Mouse (Mus musculus) adipocyte (in vitro differentiated cells): Measurements from ENCODE around the gene Ptprk.

Experiments used
- DNase-seq: peaks from one replicate; pipeline ENCODE4 v3.0.0-alpha.2; 2016; ENCODE audit warnings: low spot score

Ptprk gene

GRCm38 (mm10) chr10:28185326-28185725, 110.7 kb downstream of the Ptprk start:
- no peak for DNase-seq

- no peak for DNase-seq
Observed at GRCm38 (mm10) chr10:28186018-28186800, 111.6 kb downstream of the Ptprk start.

- no peak for DNase-seq
Observed at GRCm38 (mm10) chr10:28191440-28191839, 116.8 kb downstream of the Ptprk start.

GRCm38 (mm10) chr10:28193630-28194029, 119.0 kb downstream of the Ptprk start:
- no peak for DNase-seq

DNA sequence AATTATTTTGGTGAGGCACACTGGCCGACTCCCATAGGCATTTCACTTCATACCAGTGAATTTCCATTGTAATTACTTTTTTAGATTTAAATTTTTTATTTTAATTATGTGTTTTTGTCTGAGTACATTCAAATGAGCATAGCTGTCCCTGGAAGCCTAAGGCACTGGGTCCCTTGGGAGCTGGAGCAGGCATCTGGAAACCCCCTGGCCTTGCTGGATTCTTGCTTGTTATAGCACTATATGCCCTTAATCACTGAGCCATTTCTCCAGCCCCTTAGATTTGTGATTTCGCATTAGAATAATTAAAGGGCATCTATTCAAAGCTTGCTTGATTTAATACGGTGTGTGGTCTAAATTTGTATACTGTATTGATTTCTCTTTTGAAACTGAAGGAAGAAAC, 126.0 kb downstream of the Ptprk start:
- DNase-seq = no peak

DNA sequence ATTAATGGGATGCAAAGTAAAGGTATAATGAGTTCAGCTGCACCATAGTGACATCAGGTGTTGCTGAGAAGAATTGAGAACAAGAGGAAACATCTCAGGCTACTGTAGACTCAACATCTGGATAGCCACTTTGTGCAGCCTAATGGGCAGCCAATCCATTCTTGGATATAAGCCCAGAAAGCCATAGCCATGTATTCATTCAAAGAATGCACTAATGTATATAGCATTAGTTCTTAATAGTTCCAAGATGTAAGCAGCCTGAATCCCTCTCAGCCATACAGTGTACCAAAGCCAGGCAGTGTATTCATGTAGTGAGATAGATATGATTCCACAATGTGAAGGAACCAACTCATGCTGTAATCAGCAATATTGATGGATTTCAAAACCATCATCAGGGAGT, 134.8 kb downstream of the Ptprk start:
- no peak for DNase-seq

GRCm38 (mm10) chr10:28212083-28212482, 137.5 kb downstream of the Ptprk start:
- DNase-seq = no peak

DNA sequence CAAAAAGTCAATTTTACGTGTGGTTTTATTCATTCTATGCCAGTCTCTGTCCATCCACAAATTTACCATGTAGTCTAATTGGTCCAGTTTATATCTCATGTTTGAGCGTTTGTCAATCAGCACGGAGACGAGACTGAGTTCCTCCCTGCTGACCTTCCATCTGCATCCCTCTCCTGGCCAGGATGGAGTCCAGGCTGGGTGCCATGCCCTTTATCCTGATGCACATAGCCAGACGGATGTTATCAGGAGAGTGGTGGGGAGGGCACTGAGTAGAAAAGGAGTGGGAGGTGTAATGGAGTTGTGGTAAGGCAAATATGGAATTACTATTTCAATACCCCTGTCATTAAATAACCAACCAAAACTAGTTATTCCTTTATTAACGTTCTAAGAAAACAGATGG, 140.5 kb downstream of the Ptprk start:
- no peak for DNase-seq

DNA sequence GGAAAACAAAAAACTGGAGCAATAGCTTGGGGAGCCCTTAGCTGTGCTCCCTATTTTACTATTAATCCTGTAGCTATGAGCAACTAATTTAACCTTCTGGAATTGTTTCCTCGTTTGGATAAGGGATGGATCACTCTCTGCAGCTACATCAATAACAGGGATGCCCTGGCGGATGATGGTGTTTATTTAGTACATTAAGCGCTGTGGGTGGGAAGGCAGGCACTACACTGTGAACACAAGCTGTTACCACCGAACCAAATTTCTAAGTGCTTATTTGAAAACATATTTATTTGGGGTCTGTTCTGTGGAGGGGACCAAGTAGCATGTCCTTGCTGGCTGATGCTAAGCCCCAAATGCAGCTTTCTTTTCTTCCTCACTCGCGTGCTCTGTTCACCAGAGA, 149.0 kb downstream of the Ptprk start:
- DNase-seq = no peak

DNA sequence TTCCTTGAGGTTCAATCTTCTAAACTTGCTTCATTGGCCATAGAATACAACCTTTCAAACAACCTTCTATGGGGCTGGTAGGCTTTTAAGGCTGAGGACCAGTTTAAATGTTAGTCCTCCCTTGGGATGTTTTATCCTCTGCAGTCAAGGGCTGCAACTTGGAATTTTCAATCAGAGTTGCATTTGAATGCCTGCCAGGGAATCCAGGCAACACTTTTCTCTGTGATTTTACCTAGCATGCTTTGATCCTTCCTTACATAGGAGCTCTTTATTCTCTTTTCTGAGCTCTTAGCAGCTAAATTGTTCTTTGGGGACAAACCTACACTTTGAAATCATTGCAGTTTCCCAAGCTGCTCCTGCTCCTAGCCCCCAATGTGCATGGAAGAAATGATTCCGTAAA, 149.8 kb downstream of the Ptprk start:
- DNase-seq = no peak

GRCm38 (mm10) chr10:28225536-28226075, 151.0 kb downstream of the Ptprk start:
- DNase-seq = no peak

DNA sequence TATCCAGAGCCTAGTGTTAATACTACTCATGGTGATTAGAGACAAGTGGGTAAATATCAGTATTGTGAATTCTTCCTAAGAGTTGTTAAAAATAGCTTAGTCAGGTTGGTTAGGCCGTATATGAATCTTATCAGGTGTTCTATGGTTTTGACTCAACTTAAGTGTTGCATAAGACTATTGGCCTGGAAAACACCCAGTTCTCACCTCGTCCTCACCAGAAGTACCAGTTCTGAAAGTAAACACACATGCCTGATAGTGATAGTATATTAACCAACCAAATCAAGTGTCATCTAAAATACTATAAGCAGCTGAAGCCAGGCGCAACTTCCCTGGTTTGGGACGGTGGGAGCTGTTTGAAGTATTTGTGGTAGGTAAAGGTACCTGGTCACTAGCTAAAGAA, 153.1 kb downstream of the Ptprk start:
- no peak for DNase-seq

GRCm38 (mm10) chr10:28228208-28228607, 153.6 kb downstream of the Ptprk start:
- DNase-seq = no peak

- peak; percentile 74 for DNase-seq
Observed at GRCm38 (mm10) chr10:28232273-28233167, 157.9 kb downstream of the Ptprk start.

GRCm38 (mm10) chr10:28249047-28249446, 174.4 kb downstream of the Ptprk start:
- DNase-seq = peak; percentile 55

- no peak for DNase-seq
Observed at GRCm38 (mm10) chr10:28251385-28251784, 176.8 kb downstream of the Ptprk start.

DNA sequence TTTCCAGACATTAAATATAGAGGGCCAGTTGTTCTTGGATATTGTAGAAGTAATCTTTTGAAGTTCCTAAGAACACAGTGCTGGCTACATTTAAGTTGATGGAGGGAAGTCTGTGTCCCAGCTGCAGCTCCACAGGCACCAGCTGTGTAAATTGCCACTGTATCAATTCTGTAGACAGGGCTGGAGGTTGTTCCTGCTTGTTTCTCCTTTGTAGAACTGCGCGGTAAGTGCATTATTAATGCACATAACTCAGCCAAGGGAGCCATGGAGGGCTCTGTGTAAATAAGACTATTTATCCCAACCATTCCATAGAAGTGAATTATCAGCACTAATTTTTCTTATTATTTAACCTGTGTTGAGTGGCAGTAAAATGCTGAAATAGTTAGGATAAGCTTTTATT, 186.0 kb downstream of the Ptprk start:
- no peak for DNase-seq

GRCm38 (mm10) chr10:28262159-28262558, 187.5 kb downstream of the Ptprk start:
- peak; percentile 11 for DNase-seq

GRCm38 (mm10) chr10:28263546-28263945, 188.9 kb downstream of the Ptprk start:
- no peak for DNase-seq

DNA sequence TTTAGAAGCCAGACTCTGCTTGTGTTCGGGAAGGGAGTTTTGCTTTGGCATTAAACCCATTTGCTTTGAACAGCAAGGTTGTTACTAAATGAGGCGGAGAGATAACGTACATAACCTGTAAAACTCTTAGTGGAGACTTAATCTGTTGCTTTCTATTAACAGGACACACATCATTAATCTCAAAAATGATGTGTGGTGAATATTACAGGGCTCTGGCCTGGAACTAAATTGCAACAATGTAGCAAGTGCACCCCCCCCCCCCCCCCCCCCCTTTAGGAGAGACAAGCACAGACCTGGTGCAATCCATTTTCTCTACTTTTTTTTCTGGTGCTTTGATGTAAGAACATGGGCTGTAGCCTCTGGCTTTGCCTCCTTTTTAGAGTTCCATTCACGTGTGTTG, 195.7 kb downstream of the Ptprk start:
- DNase-seq = no peak

GRCm38 (mm10) chr10:28271729-28272606, 197.3 kb downstream of the Ptprk start:
- no peak for DNase-seq

- no peak for DNase-seq
Observed at GRCm38 (mm10) chr10:28278757-28279156, 204.1 kb downstream of the Ptprk start.
